Mouse (Mus musculus) CH12.LX (cell line): ENCODE results near the gene Trim56. TPM values are rescaled to one million over a fixed set of nuclear protein-coding genes. Genes with fewer than 3 reads are reported as not detected.

Experiments
- DNase-seq: peaks from one replicate; pipeline ENCODE4 v3.0.0-alpha.2; 2013; ENCODE audit errors: extremely low read depth
- H3K27ac ChIP-seq: 2 replicates; pipeline ENCODE4 v1.5.1; 2012; ENCODE audit warnings: low read depth, mild to moderate bottlenecking, control low read depth, moderate library complexity; ENCODE audit not compliant: insufficient read depth
- H3K27me3 ChIP-seq: replicated peaks from 2 replicates; pipeline ENCODE3; 2012; ENCODE audit warnings: inconsistent platforms
- H3K36me3 ChIP-seq, 2 experiments: replicated peaks in 1 of 2; 2 replicates each; pipeline versions ENCODE3 to v1.6.1; 2012; ENCODE audit warnings: inconsistent platforms in 1 of 2, low read length in 1 of 2, mild to moderate bottlenecking in 1 of 2, mixed read lengths in 1 of 2, moderate library complexity in 1 of 2; ENCODE audit not compliant: control insufficient read depth in 1 of 2, insufficient read depth in 1 of 2
- H3K4me1 ChIP-seq, 2 experiments: 2 replicates each; pipeline ENCODE4 v1.6.1; 2012; ENCODE audit warnings: inconsistent platforms in 1 of 2, moderate library complexity in 1 of 2; ENCODE audit not compliant: insufficient read depth in 2 of 2, control insufficient read depth in 1 of 2
- H3K4me2 ChIP-seq: 2 replicates; pipeline ENCODE4 v1.6.1; 2012; ENCODE audit warnings: low read depth, mild to moderate bottlenecking, control low read depth; ENCODE audit not compliant: poor library complexity, insufficient read depth, severe bottlenecking
- H3K4me3 ChIP-seq, 3 experiments: fragments of 150-350 bp in 1 of 3; sonication (generic) in 1 of 3; replicated peaks in 1 of 3; 2 replicates each; pipeline versions ENCODE3 to v1.5.1; 2011 to 2012; ENCODE audit warnings: low read depth in 2 of 3, low read length in 2 of 3, mild to moderate bottlenecking in 2 of 3, moderate library complexity in 2 of 3, control low read depth in 1 of 3, improper control_type of control experiment in 1 of 3, inconsistent platforms in 1 of 3, mixed read lengths in 1 of 3; ENCODE audit not compliant: poor library complexity in 1 of 3
- H3K79me2 ChIP-seq: replicated peaks from 2 replicates; pipeline ENCODE4 v1.6.1; 2012; ENCODE audit warnings: mild to moderate bottlenecking, moderate library complexity; ENCODE audit not compliant: control insufficient read depth, poor library complexity, insufficient read depth, severe bottlenecking; ENCODE audit errors: extremely low read depth
- H3K9ac ChIP-seq: 2 replicates; pipeline ENCODE4 v1.6.1; 2012; ENCODE audit warnings: low read depth, mild to moderate bottlenecking, control low read depth, moderate library complexity; ENCODE audit not compliant: insufficient read depth
- H3K9me3 ChIP-seq: replicated peaks from 2 replicates; pipeline ENCODE3; 2012; ENCODE audit warnings: low read length, inconsistent platforms, mixed read lengths
- BHLHE40 ChIP-seq: IDR thresholded peaks from 2 replicates; pipeline ENCODE4 v1.6.1; 2011; ENCODE audit warnings: mild to moderate bottlenecking, low read depth, low read length, improper control_type of control experiment
- E2F4 ChIP-seq: IDR thresholded peaks from 2 replicates; pipeline ENCODE4 v1.6.1; 2011; ENCODE audit warnings: low read depth, low read length, improper control_type of control experiment; ENCODE audit not compliant: insufficient replicate concordance
- ELF1 ChIP-seq: IDR thresholded peaks from 2 replicates; pipeline ENCODE4 v1.6.1; 2014; ENCODE audit warnings: low read depth, mild to moderate bottlenecking, inconsistent platforms, low read length, improper control_type of control experiment
- ETS1 ChIP-seq: conservative IDR thresholded peaks from 2 replicates; pipeline ENCODE4 v1.6.1; 2012; ENCODE audit warnings: low read depth, mild to moderate bottlenecking, inconsistent platforms, low read length, improper control_type of control experiment, moderate library complexity
- JUN ChIP-seq: IDR thresholded peaks from 2 replicates; pipeline ENCODE4 v1.6.1; 2011; ENCODE audit warnings: low read depth, mild to moderate bottlenecking, low read length, improper control_type of control experiment, moderate library complexity; ENCODE audit not compliant: insufficient read depth
- JUND ChIP-seq: conservative IDR thresholded peaks from 2 replicates; pipeline ENCODE4 v1.6.1; 2011; ENCODE audit warnings: low read depth, low read length, improper control_type of control experiment
- KAT2A ChIP-seq: IDR thresholded peaks from 2 replicates; pipeline ENCODE4 v1.6.1; 2012; ENCODE audit warnings: low read length, improper control_type of control experiment, inconsistent platforms; ENCODE audit not compliant: insufficient replicate concordance
- MAZ ChIP-seq: IDR thresholded peaks from 2 replicates; pipeline ENCODE4 v1.6.1; 2012; ENCODE audit warnings: low read depth, mild to moderate bottlenecking, inconsistent platforms, low read length, improper control_type of control experiment, moderate library complexity
- MEF2A ChIP-seq: IDR thresholded peaks from 2 replicates; pipeline ENCODE4 v1.6.1; 2014; ENCODE audit warnings: low read depth, mild to moderate bottlenecking, inconsistent platforms, low read length, improper control_type of control experiment, borderline replicate concordance
- MYC ChIP-seq: IDR thresholded peaks from 2 replicates; pipeline ENCODE4 v1.6.1; 2011; ENCODE audit warnings: low read depth, mild to moderate bottlenecking, improper control_type of control experiment, low read length
- NRF1 ChIP-seq: IDR thresholded peaks from 2 replicates; pipeline ENCODE4 v1.6.1; 2014; ENCODE audit warnings: low read depth, mild to moderate bottlenecking, inconsistent platforms, low read length, improper control_type of control experiment, moderate library complexity
- POLR2A ChIP-seq: IDR thresholded peaks from 2 replicates; pipeline ENCODE4 v1.6.1; 2011; ENCODE audit warnings: low read depth, mild to moderate bottlenecking, improper control_type of control experiment, low read length
- RAD21 ChIP-seq: IDR thresholded peaks from 2 replicates; pipeline ENCODE4 v1.6.1; 2011; ENCODE audit warnings: low read depth, mild to moderate bottlenecking, low read length, improper control_type of control experiment, moderate library complexity
- RCOR1 ChIP-seq: conservative IDR thresholded peaks from 2 replicates; pipeline ENCODE4 v1.6.1; 2012; ENCODE audit warnings: low read depth, mild to moderate bottlenecking, inconsistent platforms, low read length, improper control_type of control experiment
- SIN3A ChIP-seq: IDR thresholded peaks from 2 replicates; pipeline ENCODE4 v1.6.1; 2012; ENCODE audit warnings: low read length, improper control_type of control experiment, inconsistent platforms
- TBP ChIP-seq: conservative IDR thresholded peaks from 2 replicates; pipeline ENCODE4 v1.6.1; 2011; ENCODE audit warnings: low read depth, low read length, improper control_type of control experiment
- TCF12 ChIP-seq: IDR thresholded peaks from 2 replicates; pipeline ENCODE4 v1.6.1; 2014; ENCODE audit warnings: low read depth, mild to moderate bottlenecking, inconsistent platforms, low read length, improper control_type of control experiment
- USF1 ChIP-seq: IDR thresholded peaks from 2 replicates; pipeline ENCODE4 v1.6.1; 2014; ENCODE audit warnings: low read depth, mild to moderate bottlenecking, inconsistent platforms, low read length, improper control_type of control experiment
- USF2 ChIP-seq: conservative IDR thresholded peaks from 2 replicates; pipeline ENCODE4 v1.6.1; 2011; ENCODE audit warnings: low read depth, low read length, improper control_type of control experiment
- ZKSCAN1 ChIP-seq: IDR thresholded peaks from 2 replicates; pipeline ENCODE4 v1.6.1; 2012; ENCODE audit warnings: low read depth, inconsistent platforms, low read length, improper control_type of control experiment, borderline replicate concordance
- ZMIZ1 ChIP-seq: IDR thresholded peaks from 2 replicates; pipeline ENCODE4 v1.6.1; 2012; ENCODE audit warnings: low read depth, mild to moderate bottlenecking, inconsistent platforms, low read length, improper control_type of control experiment
- dilution Hi-C: fragments of 300-500 bp; cut with MboI; formaldehyde crosslinking; loops from 2 replicates; pipeline ENCODE4 v1.14.3; 2020; ENCODE audit warnings: low sequenced_read_pairs; ENCODE audit not compliant: extremely low pct_unique_long_range_greater_than_20kb, extremely low pct_ligation_motif_present
- in situ Hi-C: fragments of 300-500 bp; cut with MboI; formaldehyde crosslinking; loops from 3 replicates; pipeline ENCODE4 v1.14.3; 2019; ENCODE audit warnings: low sequenced_read_pairs, low pct_ligation_motif_present, low pct_unique_long_range_greater_than_20kb, mixed read lengths
- polyA plus RNA-seq: library from polyadenylated mRNA; unstranded; fragments of >175 nt; gene quantifications from 2 replicates; pipeline ENCODE4 v1.2.1, GENCODE M21; 2012; ENCODE audit warnings: low read depth; ENCODE audit not compliant: insufficient read length
- total RNA-seq, 2 experiments: library from RNA; depleted of rRNA; stranded (reverse); fragments of 300-350 nt in 1 of 2; fragments of >200 nt in 1 of 2; gene quantifications; 2 replicates each; pipeline ENCODE4 v1.2.3; 2012 to 2014

Gene Trim56
- total and polyA plus RNA-seq, 3 experiments: 7.6 to 12.9 (median 11.2) TPM

GRCm38 (mm10) chr5:137102078-137102477 is 13.9 kb downstream of the Trim56 start:
- Histone ChIP-seq H3K4me3 (no peak overlapping the region), H3K27me3 (no peaks in the 10 kb centered on the region), H3K27ac (no peak overlapping the region), H3K9ac (no peak overlapping the region), H3K4me1 (no peaks in the 10 kb centered on the region), H3K4me2 (no peak overlapping the region), H3K9me3 (no peaks in the 10 kb centered on the region), H3K79me2 (no peaks in the 10 kb centered on the region), H3K36me3 (peaks cover 0 to 19% of the 10 kb centered on the region in 2 experiments)
- dilution Hi-C loops (no loop called here), in situ Hi-C loops (no loop called here)
- no peak for DNase-seq
- TF ChIP-seq BHLHE40 (no peak), RAD21 (no peak), ZKSCAN1 (no peak), MYC (no peak), SIN3A (no peak), NRF1 (no peak), ELF1 (no peak), ZMIZ1 (no peak), ETS1 (no peak)

- Histone ChIP-seq H3K4me1 (no peaks in the 10 kb centered on the region), H3K9me3 (peaks cover 6% of the 10 kb centered on the region), H3K36me3 (peaks cover 0 to 14% of the 10 kb centered on the region in 2 experiments), H3K27me3 (no peaks in the 10 kb centered on the region), H3K9ac (no peak overlapping the region), H3K4me3 (no peak overlapping the region), H3K27ac (no peak overlapping the region), H3K79me2 (no peaks in the 10 kb centered on the region), H3K4me2 (no peak overlapping the region)
- dilution Hi-C loops: no loop called here
- TF ChIP-seq USF2 (no peak), TBP (no peak)
- in situ Hi-C loops: no loop called here
- DNase-seq: no peak
Measured at GRCm38 (mm10) chr5:137100660-137101059, 15.3 kb downstream of the Trim56 start.

GRCm38 (mm10) chr5:137098418-137098817 is 17.6 kb downstream of the Trim56 start:
- dilution Hi-C loops: no loop called here
- in situ Hi-C loops: no loop called here
- DNase-seq: no peak
- no peaks in the 10 kb centered on the region for H3K27me3 ChIP-seq
- H3K36me3 ChIP-seq: no peaks in the 10 kb centered on the region
- no peaks in the 10 kb centered on the region for H3K79me2 ChIP-seq
- no peak overlapping the region for H3K27ac ChIP-seq
- peaks cover 0 to 4% of the 10 kb centered on the region in 2 experiments; a peak in 1 of 4 replicates for H3K4me1 ChIP-seq
- no peak overlapping the region for H3K4me2 ChIP-seq
- H3K4me3 ChIP-seq: no peak overlapping the region
- H3K9ac ChIP-seq: no peak overlapping the region
- peaks cover 8% of the 10 kb centered on the region for H3K9me3 ChIP-seq
- TF ChIP-seq MEF2A (no peak), JUND (no peak), ZMIZ1 (no peak), TCF12 (no peak), ZKSCAN1 (no peak), POLR2A (no peak), USF2 (no peak), MAZ (no peak), BHLHE40 (no peak), NRF1 (no peak), RCOR1 (no peak), USF1 (no peak), JUN (no peak), E2F4 (no peak), ETS1 (no peak), KAT2A (no peak), ELF1 (no peak)
